ENCODE assay signal across 9 mouse cellular contexts in the genomic region with DNA sequence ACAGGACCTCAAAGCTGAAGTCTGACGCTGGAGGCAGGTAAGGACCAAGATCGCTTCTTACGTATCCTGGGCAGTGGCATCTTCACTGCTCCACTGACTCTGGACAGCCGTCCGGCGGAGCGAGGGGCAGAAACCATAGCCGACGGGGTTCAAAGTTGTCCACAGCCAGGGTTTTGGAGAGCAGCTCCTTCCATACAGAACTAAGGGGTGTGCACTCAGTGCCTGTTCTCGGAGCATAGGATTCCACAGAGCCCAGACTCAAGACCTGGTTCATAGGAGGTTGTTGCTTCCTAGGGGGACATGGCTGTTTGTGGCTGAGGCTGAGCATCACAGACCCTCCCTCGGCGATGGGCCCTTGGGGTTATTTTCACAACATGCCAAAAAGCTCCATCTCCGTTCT. TPM values are rescaled to one million over a fixed set of nuclear protein-coding genes. Genes with fewer than 3 reads are reported as not detected.
DNase-seq lines count a peak whose midpoint lies in the region; ATAC-seq and TF ChIP-seq lines count a peak whose summit lies in the region.
"Had no signal": no experiment of that assay in that cellular context is flagged by ENCODE, and none has a peak within 500 bp of the region (broad histone marks: within the 10 kb centered on the region; RNA-seq: fewer than 3 reads in every experiment).

No protein-coding gene starts in this region.

- peak overlapping the region; percentile 45 for H3K4me3 ChIP-seq in heart, postnatal 0 days (ENCODE audit: low read depth, low read length)
- peak overlapping the region; percentile 37 for H3K4me3 ChIP-seq in brown adipose tissue, adult 24 weeks (ENCODE audit: insufficient read depth, low read depth, low read length)
- peak overlapping the region; percentile 55 for H3K4me3 ChIP-seq in hindbrain, embryonic 16.5 days (ENCODE audit: low read length)
- H3K4me3 ChIP-seq in midbrain, embryonic 14.5 days (replicated peaks; ENCODE audit: low read depth, low read length): peak overlapping the region; percentile 36

- no peak for TF ChIP-seq EP300 in heart, postnatal 0 days (IDR thresholded peaks at IDR 0.05; ENCODE audit: low read depth)

- no peaks in the 10 kb centered on the region for H3K36me3 ChIP-seq in heart, postnatal 0 days (replicated peaks; ENCODE audit: control insufficient read depth, insufficient read depth, low read length)
- no peaks in the 10 kb centered on the region for H3K36me3 ChIP-seq in hindbrain, embryonic 16.5 days (ENCODE audit: control insufficient read depth, insufficient read depth, low read length)
- no peaks in the 10 kb centered on the region for H3K36me3 ChIP-seq in midbrain, embryonic 14.5 days (ENCODE audit: control insufficient read depth, insufficient read depth, low read length)

- H3K4me1 ChIP-seq in heart, postnatal 0 days (ENCODE audit: control insufficient read depth, insufficient read depth): peaks cover 8% of the 10 kb centered on the region; the same call in 1 of the 2 replicates
- H3K4me1 ChIP-seq in brown adipose tissue, adult 24 weeks (ENCODE audit: control insufficient read depth, insufficient read depth, insufficient read length, low read length): no peaks in the 10 kb centered on the region
- H3K4me1 ChIP-seq in hindbrain, embryonic 16.5 days (ENCODE audit: control insufficient read depth, insufficient read depth, low read depth, low read length): peaks cover 11% of the 10 kb centered on the region
- peaks cover 7% of the 10 kb centered on the region; the same call in 1 of the 2 replicates for H3K4me1 ChIP-seq in midbrain, embryonic 14.5 days (ENCODE audit: control insufficient read depth, insufficient read depth, low read length)

- DNase-seq in heart, postnatal 0 days (ENCODE audit: low spot score): no peak
- no peak for DNase-seq in heart, adult 18-20 months
- DNase-seq in midbrain, embryonic 14.5 days: no peak
- no peak for DNase-seq in layer of hippocampus, adult 11-12 months (ENCODE audit: low spot score)
- no peak for DNase-seq in frontal cortex, postnatal 36 days (ENCODE audit: low spot score in 2 of 2)
- DNase-seq in yolk sac, embryonic 10.5 days (ENCODE audit: low spot score): no peak
- DNase-seq: right cerebral cortex, adult 18-20 months had no signal

- H3K27me3 ChIP-seq in heart, postnatal 0 days (ENCODE audit: control insufficient read depth, insufficient read depth, low read length): peaks cover 51% of the 10 kb centered on the region
- peaks cover 41% of the 10 kb centered on the region for H3K27me3 ChIP-seq in hindbrain, embryonic 16.5 days (replicated peaks; ENCODE audit: control insufficient read depth, insufficient read depth, low read length)
- peaks cover 29% of the 10 kb centered on the region for H3K27me3 ChIP-seq in midbrain, embryonic 14.5 days (ENCODE audit: control insufficient read depth, insufficient read depth, low read length)

- no peaks in the 10 kb centered on the region for H3K9me3 ChIP-seq in heart, postnatal 0 days (replicated peaks; ENCODE audit: control insufficient read depth, low read length)
- no peaks in the 10 kb centered on the region for H3K9me3 ChIP-seq in hindbrain, embryonic 16.5 days (ENCODE audit: control insufficient read depth, low read length)
- no peaks in the 10 kb centered on the region for H3K9me3 ChIP-seq in midbrain, embryonic 14.5 days (ENCODE audit: control insufficient read depth, low read length)

- no peak for TF ChIP-seq CTCF in heart, postnatal 0 days (IDR thresholded peaks at IDR 0.05; ENCODE audit: low read depth)

- ATAC-seq in heart, postnatal 0 days (ENCODE audit: insufficient read depth, low read depth): no peak
- ATAC-seq in hindbrain, embryonic 16.5 days: 0 out of 2 replicates have a peak, but pooled peaks have one; percentile 34
- ATAC-seq in midbrain, embryonic 14.5 days (ENCODE audit: low FRiP score, low TSS enrichment): no peak

- no peak overlapping the region for H3K27ac ChIP-seq in heart, postnatal 0 days (ENCODE audit: low read depth)
- H3K27ac ChIP-seq in brown adipose tissue, adult 24 weeks (replicated peaks; ENCODE audit: low read depth, low read length): no peak overlapping the region
- no peak overlapping the region for H3K27ac ChIP-seq in hindbrain, embryonic 16.5 days (ENCODE audit: low read depth, low read length)
- no peak overlapping the region for H3K27ac ChIP-seq in midbrain, embryonic 14.5 days (replicated peaks; ENCODE audit: low read depth, low read length)

- peak overlapping the region; percentile 69 for H3K4me2 ChIP-seq in heart, postnatal 0 days (ENCODE audit: low read depth, low read length)
- peak overlapping the region; percentile 97 for H3K4me2 ChIP-seq in hindbrain, embryonic 16.5 days (ENCODE audit: low read length)
- peak overlapping the region; percentile 66 for H3K4me2 ChIP-seq in midbrain, embryonic 14.5 days (ENCODE audit: low read length)

- no peak overlapping the region; the same call in 1 of the 2 replicates for H3K9ac ChIP-seq in heart, postnatal 0 days (replicated peaks; ENCODE audit: low read depth, low read length)
- H3K9ac ChIP-seq in hindbrain, embryonic 16.5 days (ENCODE audit: low read depth, low read length): peak overlapping the region; percentile 68
- peak overlapping the region; percentile 32 for H3K9ac ChIP-seq in midbrain, embryonic 14.5 days (replicated peaks; ENCODE audit: low read length)

- WGBS in heart, postnatal 0 days: 21% methylated on average over 13 of the region's 13 CpGs
- WGBS in hindbrain, embryonic 16.5 days: 12% methylated on average over 13 of the region's 13 CpGs
- WGBS in midbrain, embryonic 14.5 days: 14% methylated on average over 13 of the region's 13 CpGs

RNA-seq across cellular contexts. Expression of a gene that starts 0.3 kb away (rescaled TPM):
- total RNA-seq in heart, postnatal 0 days (2014; rRNA removed; ENCODE audit: low replicate concordance): not detected in 2 replicates
- polyA plus RNA-seq in heart, postnatal 0 days (2015; fragmentation: Nextera tagmentation; extraction: Ambion mirVana): not detected in 2 replicates
- total RNA-seq in heart, adult 18-20 months (2021): not detected
- polyA plus RNA-seq in brown adipose tissue, adult 24 weeks (2012; ENCODE audit: insufficient read depth, insufficient read length, missing spikeins): not detected in 2 replicates
- polyA plus RNA-seq in hindbrain, embryonic 16.5 days (2015; fragmentation: Nextera tagmentation; extraction: Ambion mirVana): 0.49 and 0.56 TPM in 2 replicates
- 8.1 and 8.5 TPM in 2 replicates for polyA plus RNA-seq in midbrain, embryonic 14.5 days (2014; fragmentation: Nextera tagmentation; extraction: Ambion mirVana)
